Mouse (Mus musculus) cerebellum, adult 2 months (tissue): ENCODE measurements around the gene Phlpp1.

Source experiments
- CTCF ChIP-seq: fragments of 200-500 bp; IDR thresholded peaks from 2 replicates; pipeline ENCODE4 v1.5.1; 2011; ENCODE audit warnings: low read depth, mild to moderate bottlenecking, control low read depth, low read length, moderate library complexity, borderline replicate concordance; ENCODE audit not compliant: insufficient read depth
- POLR2A ChIP-seq: fragments of 200-500 bp; IDR thresholded peaks from 2 replicates; pipeline ENCODE4 v1.6.1; 2011; ENCODE audit warnings: low read length, control low read depth, borderline replicate concordance; ENCODE audit not compliant: insufficient read depth

DNA sequence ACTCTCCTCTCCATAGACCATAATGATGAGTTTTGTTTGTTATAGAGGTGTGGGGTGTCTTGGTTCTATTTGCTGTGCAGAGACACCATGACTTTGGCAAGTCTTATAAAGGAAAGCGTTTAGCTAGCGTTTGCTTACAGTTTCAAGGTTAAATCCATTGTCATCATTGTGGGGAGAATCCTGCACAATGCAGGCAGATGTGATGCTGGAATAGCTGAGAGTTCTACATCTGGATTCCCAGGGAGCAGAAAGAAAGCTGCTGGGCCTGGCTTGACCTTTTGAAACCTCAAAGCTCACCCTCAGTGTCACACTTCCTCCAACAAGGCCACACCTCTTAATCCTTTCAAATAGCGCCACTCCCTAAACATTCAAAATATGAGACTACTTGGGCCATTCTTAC, 7.4 kb upstream of the Phlpp1 start:
- no peak for TF ChIP-seq CTCF
- no peak for TF ChIP-seq POLR2A
